Mouse (Mus musculus): ENCODE data around the gene Wdr95. TPM values are rescaled to one million over a fixed set of nuclear protein-coding genes. Genes with fewer than 3 reads are reported as not detected.

Gene Wdr95
- total and polyA plus RNA-seq, 3 experiments: 0.29 TPM; not detected in 2

DNA sequence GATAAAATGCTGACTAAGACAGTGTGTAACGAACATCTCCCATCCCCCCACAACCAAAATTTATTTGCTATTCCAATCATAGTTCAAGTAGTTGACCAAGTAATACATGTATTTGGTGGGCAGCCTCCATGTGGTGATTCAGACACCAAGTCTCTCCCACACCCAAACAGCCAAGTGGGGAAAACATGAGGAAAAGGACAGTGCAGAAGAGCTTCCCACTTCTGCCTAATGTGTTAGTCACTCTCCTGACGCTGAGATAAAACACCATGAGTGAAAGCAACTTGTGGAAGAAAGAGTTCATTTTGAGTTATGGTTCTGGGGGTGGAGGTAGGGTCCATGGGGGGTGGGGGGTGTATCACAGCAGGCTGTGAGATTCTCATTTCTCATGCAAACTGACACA lies 5.4 kb downstream of the Wdr95 start:
- no peak for TF ChIP-seq CTCF (IDR thresholded peaks at IDR 0.05)
- TF ChIP-seq POLR2A (IDR thresholded peaks at IDR 0.05; ENCODE audit: insufficient read depth, low read depth, low read length): no peak
- TF ChIP-seq EP300 (IDR thresholded peaks at IDR 0.05; ENCODE audit: insufficient read depth, low read depth, low read length): no peak
- Histone ChIP-seq H3K4me1 (ENCODE audit: control insufficient read depth, insufficient read depth, low read length) (peaks cover 3% of the 10 kb centered on the region), H3K36me3 (ENCODE audit: control insufficient read depth, insufficient read depth, low read length) (no peaks in the 10 kb centered on the region), H3K79me2 (replicated peaks; ENCODE audit: control insufficient read depth, insufficient read depth, low read length) (no peaks in the 10 kb centered on the region), H3K4me3 (no peak overlapping the region), H3K9ac (ENCODE audit: low read depth, low read length) (no peak overlapping the region), H3K27me3 (ENCODE audit: control insufficient read depth, insufficient read depth, low read length) (no peaks in the 10 kb centered on the region), H3K27ac (no peak overlapping the region)
- intact Hi-C loops (cut with DNase I): no loop called here
- 84% methylated on average over 2 of the region's 2 CpGs for WGBS
- no peak for DNase-seq

GRCm38 (mm10) chr5:149536005-149536404 lies 7.5 kb downstream of the Wdr95 start:
- intact Hi-C loops (cut with DNase I): no loop called here
- WGBS: 72% methylated on average over 9 of the region's 9 CpGs
- no peak for DNase-seq
- no peak overlapping the region for H3K4me3 ChIP-seq
- TF ChIP-seq CTCF (IDR thresholded peaks at IDR 0.05) (no peak), EP300 (IDR thresholded peaks at IDR 0.05; ENCODE audit: insufficient read depth, low read depth, low read length) (no peak), POLR2A (IDR thresholded peaks at IDR 0.05; ENCODE audit: insufficient read depth, low read depth, low read length) (no peak)
- no peaks in the 10 kb centered on the region for H3K36me3 ChIP-seq (ENCODE audit: control insufficient read depth, insufficient read depth, low read length)
- H3K27ac ChIP-seq: no peak overlapping the region
- H3K79me2 ChIP-seq (replicated peaks; ENCODE audit: control insufficient read depth, insufficient read depth, low read length): no peaks in the 10 kb centered on the region
- no peaks in the 10 kb centered on the region for H3K27me3 ChIP-seq (ENCODE audit: control insufficient read depth, insufficient read depth, low read length)
- no peak overlapping the region for H3K9ac ChIP-seq (ENCODE audit: low read depth, low read length)
- peaks cover 6% of the 10 kb centered on the region for H3K4me1 ChIP-seq (ENCODE audit: control insufficient read depth, insufficient read depth, low read length)

DNA sequence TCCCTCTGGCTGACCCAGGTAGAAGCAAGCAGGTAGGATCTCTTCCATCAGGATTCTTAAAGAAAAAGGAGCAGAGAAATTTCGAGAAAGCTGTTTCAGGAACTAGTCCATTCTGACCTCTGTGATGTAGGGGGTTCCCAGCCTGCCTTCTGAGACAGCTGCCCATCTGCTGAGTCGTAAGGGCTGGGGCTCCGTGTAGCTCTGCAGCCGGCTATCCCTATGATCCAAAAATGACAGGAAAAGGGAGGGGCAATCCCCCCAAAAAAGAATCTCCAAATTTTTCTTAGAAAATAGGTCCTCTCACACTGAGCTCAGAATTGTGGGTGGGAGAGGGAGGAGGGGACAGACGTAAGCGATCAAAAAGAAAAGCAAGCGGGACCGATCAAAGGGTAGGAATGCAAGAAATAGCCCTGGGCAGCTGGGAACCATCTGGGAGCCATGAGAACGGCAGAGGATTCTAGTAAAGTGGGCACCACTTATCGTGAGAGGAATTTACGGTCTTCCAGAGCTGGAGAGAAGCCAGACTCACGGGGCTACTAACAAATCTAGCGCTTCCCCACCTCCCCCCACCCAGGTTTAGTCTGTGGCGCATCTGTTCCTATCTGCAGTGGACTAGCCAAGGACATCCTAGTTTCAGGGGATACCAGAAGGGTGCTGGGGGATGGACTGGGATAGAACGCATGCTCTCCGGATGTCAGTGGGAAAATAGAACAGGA lies 9.5 kb downstream of the Wdr95 start:
- no peaks in the 10 kb centered on the region for H3K27me3 ChIP-seq (ENCODE audit: control insufficient read depth, insufficient read depth, low read length)
- no peaks in the 10 kb centered on the region for H3K79me2 ChIP-seq (replicated peaks; ENCODE audit: control insufficient read depth, insufficient read depth, low read length)
- TF ChIP-seq POLR2A (IDR thresholded peaks at IDR 0.05; ENCODE audit: insufficient read depth, low read depth, low read length) (no peak), EP300 (IDR thresholded peaks at IDR 0.05; ENCODE audit: insufficient read depth, low read depth, low read length) (no peak), CTCF (IDR thresholded peaks at IDR 0.05) (no peak)
- intact Hi-C loops (cut with DNase I): no loop called here
- H3K9ac ChIP-seq (ENCODE audit: low read depth, low read length): no peak overlapping the region
- peaks cover 6% of the 10 kb centered on the region for H3K4me1 ChIP-seq (ENCODE audit: control insufficient read depth, insufficient read depth, low read length)
- DNase-seq: no peak
- 17% methylated on average over 16 of the region's 16 CpGs for WGBS
- no peak overlapping the region for H3K27ac ChIP-seq
- no peak overlapping the region for H3K4me3 ChIP-seq
- no peaks in the 10 kb centered on the region for H3K36me3 ChIP-seq (ENCODE audit: control insufficient read depth, insufficient read depth, low read length)

DNA sequence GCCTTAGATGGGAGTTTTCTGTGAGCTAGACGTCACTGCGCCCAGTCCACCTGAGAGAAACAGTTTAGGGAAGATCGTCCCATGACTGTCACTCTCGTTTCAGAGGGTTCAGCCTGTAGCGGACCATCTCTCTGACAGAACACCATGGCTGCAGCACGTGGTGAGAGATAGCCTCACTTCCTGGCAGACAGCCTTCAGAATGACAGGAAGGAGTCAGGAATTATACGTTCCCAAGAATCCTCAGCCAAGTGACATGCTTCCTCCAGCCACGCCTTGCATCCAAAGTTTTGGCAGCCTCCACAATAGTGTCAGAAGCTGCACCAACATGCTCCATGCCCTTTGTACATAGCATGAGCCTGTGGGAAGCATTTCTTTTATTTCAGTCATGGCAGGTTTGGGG lies 10.1 kb downstream of the Wdr95 start:
- Histone ChIP-seq H3K79me2 (replicated peaks; ENCODE audit: control insufficient read depth, insufficient read depth, low read length) (no peaks in the 10 kb centered on the region), H3K9ac (ENCODE audit: low read depth, low read length) (no peak overlapping the region), H3K36me3 (ENCODE audit: control insufficient read depth, insufficient read depth, low read length) (no peaks in the 10 kb centered on the region), H3K4me1 (ENCODE audit: control insufficient read depth, insufficient read depth, low read length) (peaks cover 6% of the 10 kb centered on the region), H3K27ac (no peak overlapping the region), H3K4me3 (no peak overlapping the region), H3K27me3 (ENCODE audit: control insufficient read depth, insufficient read depth, low read length) (no peaks in the 10 kb centered on the region)
- WGBS: 20% methylated on average over 8 of the region's 8 CpGs
- intact Hi-C loops (cut with DNase I): no loop called here
- DNase-seq: no peak
- no peak for TF ChIP-seq POLR2A (IDR thresholded peaks at IDR 0.05; ENCODE audit: insufficient read depth, low read depth, low read length)
- no peak for TF ChIP-seq EP300 (IDR thresholded peaks at IDR 0.05; ENCODE audit: insufficient read depth, low read depth, low read length)
- no peak for TF ChIP-seq CTCF (IDR thresholded peaks at IDR 0.05)

DNA sequence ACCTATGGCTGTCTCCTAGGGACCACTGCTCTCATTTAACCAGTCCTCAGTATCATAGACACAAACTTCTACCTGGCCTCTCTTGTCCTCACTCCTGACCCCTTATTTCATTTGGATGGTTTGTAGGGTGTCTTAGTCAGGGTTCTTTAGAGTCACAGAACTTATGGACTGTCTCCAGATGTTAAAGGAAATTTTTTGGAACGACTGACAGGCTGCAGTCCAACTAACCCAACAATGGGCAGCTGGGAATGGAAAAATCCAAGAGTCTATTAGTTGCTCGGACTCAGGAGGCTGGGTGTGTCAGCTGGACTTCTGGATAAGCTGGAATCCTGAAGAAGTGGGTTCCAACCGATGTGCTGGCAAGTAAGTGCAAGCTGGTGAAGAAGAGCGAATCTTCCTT lies 10.6 kb downstream of the Wdr95 start:
- 36% methylated on average over 4 of the region's 4 CpGs for WGBS
- Histone ChIP-seq H3K9ac (ENCODE audit: low read depth, low read length) (no peak overlapping the region), H3K27ac (no peak overlapping the region), H3K4me3 (no peak overlapping the region), H3K27me3 (ENCODE audit: control insufficient read depth, insufficient read depth, low read length) (no peaks in the 10 kb centered on the region), H3K4me1 (ENCODE audit: control insufficient read depth, insufficient read depth, low read length) (peaks cover 6% of the 10 kb centered on the region), H3K36me3 (ENCODE audit: control insufficient read depth, insufficient read depth, low read length) (no peaks in the 10 kb centered on the region), H3K79me2 (replicated peaks; ENCODE audit: control insufficient read depth, insufficient read depth, low read length) (no peaks in the 10 kb centered on the region)
- DNase-seq: no peak
- TF ChIP-seq POLR2A (IDR thresholded peaks at IDR 0.05; ENCODE audit: insufficient read depth, low read depth, low read length): no peak
- TF ChIP-seq EP300 (IDR thresholded peaks at IDR 0.05; ENCODE audit: insufficient read depth, low read depth, low read length): no peak
- TF ChIP-seq CTCF (IDR thresholded peaks at IDR 0.05): no peak
- intact Hi-C loops (cut with DNase I): no loop called here

DNA sequence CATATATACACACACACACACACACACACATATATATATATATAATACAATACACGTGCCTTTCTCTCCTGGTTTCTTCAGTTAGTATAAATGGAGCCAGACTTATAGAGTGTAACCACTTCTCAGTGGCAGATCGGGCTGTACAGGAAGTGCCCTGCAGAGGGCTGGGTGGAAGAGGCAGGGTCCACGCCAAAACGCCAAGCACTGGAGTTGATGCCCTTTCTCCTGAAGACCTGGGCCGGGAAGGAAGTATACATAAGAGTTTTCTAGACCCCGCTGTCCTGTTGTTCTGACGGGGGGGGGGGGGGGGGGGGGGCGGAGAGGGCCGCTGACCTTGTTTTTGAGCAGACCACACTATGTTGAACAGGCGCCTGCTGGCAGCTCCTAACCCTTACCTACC lies 22.7 kb downstream of the Wdr95 start:
- intact Hi-C loops (cut with DNase I): no loop called here
- no peak overlapping the region for H3K27ac ChIP-seq
- H3K36me3 ChIP-seq (ENCODE audit: control insufficient read depth, insufficient read depth, low read length): no peaks in the 10 kb centered on the region
- no peak overlapping the region for H3K4me3 ChIP-seq
- H3K9ac ChIP-seq (ENCODE audit: low read depth, low read length): no peak overlapping the region
- no peak for DNase-seq
- TF ChIP-seq EP300 (IDR thresholded peaks at IDR 0.05; ENCODE audit: insufficient read depth, low read depth, low read length) (no peak), CTCF (IDR thresholded peaks at IDR 0.05) (no peak), POLR2A (IDR thresholded peaks at IDR 0.05; ENCODE audit: insufficient read depth, low read depth, low read length) (no peak)
- no peaks in the 10 kb centered on the region for H3K79me2 ChIP-seq (replicated peaks; ENCODE audit: control insufficient read depth, insufficient read depth, low read length)
- H3K27me3 ChIP-seq (ENCODE audit: control insufficient read depth, insufficient read depth, low read length): no peaks in the 10 kb centered on the region
- 49% methylated on average over 10 of the region's 10 CpGs for WGBS
- H3K4me1 ChIP-seq (ENCODE audit: control insufficient read depth, insufficient read depth, low read length): no peaks in the 10 kb centered on the region

All from heart, adult 2 months (tissue).